Mouse (Mus musculus) embryonic facial prominence, embryonic 12.5 days (tissue): ENCODE data around the gene Tjp1. TPM values are rescaled to one million over a fixed set of nuclear protein-coding genes. Genes with fewer than 3 reads are reported as not detected.
A peak's percentile ranks its signal among the peaks of the same experiment; 100 is the strongest.

Source experiments
- ATAC-seq: fragments of 200-750 bp; cut with Nextera tagmentation; 2 replicates; pipeline ENCODE4 v1.8.0; 2017; ENCODE audit not compliant: insufficient number of reproducible peaks, insufficient read depth, low FRiP score, low TSS enrichment
- H3K27ac ChIP-seq: fragments of 300-500 bp; sonication (generic); 2 replicates; pipeline ENCODE4 v1.5.1; 2016; ENCODE audit warnings: mild to moderate bottlenecking
- H3K27me3 ChIP-seq: fragments of 300-500 bp; sonication (generic); 2 replicates; pipeline ENCODE4 v1.6.1; 2016; ENCODE audit warnings: mild to moderate bottlenecking, moderate library complexity
- H3K36me3 ChIP-seq: fragments of 300-500 bp; sonication (generic); 2 replicates; pipeline ENCODE4 v1.6.1; 2016; ENCODE audit warnings: mild to moderate bottlenecking
- H3K4me1 ChIP-seq: fragments of 300-500 bp; sonication (generic); 2 replicates; pipeline ENCODE4 v1.6.1; 2016
- H3K4me2 ChIP-seq: fragments of 300-500 bp; sonication (generic); replicated peaks from 2 replicates; pipeline ENCODE4 v1.6.1; 2016; ENCODE audit warnings: mild to moderate bottlenecking, moderate library complexity
- H3K4me3 ChIP-seq: fragments of 300-500 bp; sonication (generic); 2 replicates; pipeline ENCODE4 v1.5.1; 2016; ENCODE audit warnings: mild to moderate bottlenecking
- H3K9ac ChIP-seq: fragments of 300-500 bp; sonication (generic); 2 replicates; pipeline ENCODE4 v1.6.1; 2016; ENCODE audit warnings: mild to moderate bottlenecking, moderate library complexity
- H3K9me3 ChIP-seq: fragments of 300-500 bp; sonication (generic); 2 replicates; pipeline ENCODE4 v1.6.1; 2016; ENCODE audit warnings: mild to moderate bottlenecking, moderate library complexity
- WGBS: fragments of 180-500 bp; shearing (Covaris S2); methylation state at CpG from one replicate; pipeline ENCODE4 v1.1.7; 2016; 5-methylcytosine and 5-hydroxymethylcytosine counted together
- polyA plus RNA-seq: library from polyadenylated mRNA; unstranded; fragments of >200 nt; fragmentation: Nextera tagmentation; extraction: Ambion mirVana; gene quantifications from 2 replicates; pipeline ENCODE4 v1.2.1, GENCODE M21; 2016

The Tjp1 gene
- 23.1 and 27.6 TPM in 2 replicates for polyA plus RNA-seq

GRCm38 (mm10) chr7:65527071-65528007 is at the start of gene Tjp1:
TSS of gene Tjp1 (minus strand) at chr7:65527781.
- H3K36me3 ChIP-seq = no peaks in the 10 kb centered on the region
- H3K4me1 ChIP-seq = no peaks in the 10 kb centered on the region
- H3K27ac ChIP-seq = no peak within 1 kb of the TSS
- H3K4me3 ChIP-seq = peak within 1 kb of the TSS; percentile 61
- no peaks in the 10 kb centered on the region for H3K9me3 ChIP-seq
- peak within 1 kb of the TSS; percentile 55 for H3K9ac ChIP-seq
- WGBS = under 1% methylated on average over 110 of the region's 115 CpGs
- peaks cover 43% of the 10 kb centered on the region for H3K27me3 ChIP-seq
- peak within 1 kb of the TSS; percentile 98 for H3K4me2 ChIP-seq
- ATAC-seq = peak; percentile 39; the same call in 1 of the 2 replicates

- Histone ChIP-seq H3K9me3 (no peaks in the 10 kb centered on the region), H3K4me3 (no peak overlapping the region), H3K27ac (no peak overlapping the region), H3K36me3 (no peaks in the 10 kb centered on the region), H3K27me3 (no peaks in the 10 kb centered on the region), H3K4me2 (peak overlapping the region; percentile 25; the same call in 1 of the 2 replicates), H3K4me1 (no peaks in the 10 kb centered on the region), H3K9ac (no peak overlapping the region)
- WGBS = 26% methylated on average over 12 of the region's 12 CpGs
- ATAC-seq = peak; percentile 52; the same call in 1 of the 2 replicates
Observed at GRCm38 (mm10) chr7:65577118-65577517, 49.5 kb upstream of the Tjp1 start.

- ATAC-seq = no peak
- no peak overlapping the region for H3K9ac ChIP-seq
Observed at GRCm38 (mm10) chr7:65572731-65573130, 45.1 kb upstream of the Tjp1 start.

GRCm38 (mm10) chr7:65570691-65571090 is 43.1 kb upstream of the Tjp1 start:
- Histone ChIP-seq H3K36me3 (no peaks in the 10 kb centered on the region), H3K9ac (no peak overlapping the region), H3K4me3 (no peak overlapping the region), H3K4me2 (no peak overlapping the region), H3K27me3 (no peaks in the 10 kb centered on the region), H3K9me3 (no peaks in the 10 kb centered on the region), H3K27ac (no peak overlapping the region), H3K4me1 (no peaks in the 10 kb centered on the region)
- 87% methylated on average over 4 of the region's 4 CpGs for WGBS
- ATAC-seq = no peak

More at GRCm38 (mm10) chr7:65572731-65573130, 45.1 kb upstream of the Tjp1 start:
- 61% methylated on average over 5 of the region's 5 CpGs for WGBS
- Histone ChIP-seq H3K27ac (no peak overlapping the region), H3K4me2 (no peak overlapping the region), H3K4me1 (no peaks in the 10 kb centered on the region), H3K4me3 (no peak overlapping the region), H3K9me3 (no peaks in the 10 kb centered on the region), H3K27me3 (no peaks in the 10 kb centered on the region), H3K36me3 (no peaks in the 10 kb centered on the region)

GRCm38 (mm10) chr7:65555996-65556395 is 28.4 kb upstream of the Tjp1 start:
- H3K4me1 ChIP-seq = no peaks in the 10 kb centered on the region
- 48% methylated on average over 1 of the region's 1 CpGs for WGBS
- ATAC-seq = no peak
- no peak overlapping the region for H3K4me2 ChIP-seq
- H3K9me3 ChIP-seq = no peaks in the 10 kb centered on the region
- no peaks in the 10 kb centered on the region for H3K27me3 ChIP-seq
- no peaks in the 10 kb centered on the region for H3K36me3 ChIP-seq
- no peak overlapping the region for H3K4me3 ChIP-seq
- no peak overlapping the region for H3K9ac ChIP-seq
- H3K27ac ChIP-seq = no peak overlapping the region

- H3K27me3 ChIP-seq = no peaks in the 10 kb centered on the region
- ATAC-seq = no peak
- no peak overlapping the region for H3K27ac ChIP-seq
- H3K4me1 ChIP-seq = no peaks in the 10 kb centered on the region
- no peaks in the 10 kb centered on the region for H3K9me3 ChIP-seq
- H3K4me2 ChIP-seq = no peak overlapping the region
- H3K36me3 ChIP-seq = no peaks in the 10 kb centered on the region
- WGBS = 38% methylated on average over 5 of the region's 5 CpGs
- H3K4me3 ChIP-seq = no peak overlapping the region
- no peak overlapping the region for H3K9ac ChIP-seq
Observed at GRCm38 (mm10) chr7:65545741-65546140, 18.2 kb upstream of the Tjp1 start.

GRCm38 (mm10) chr7:65532689-65533088 is 5.1 kb upstream of the Tjp1 start:
- H3K9ac ChIP-seq = no peak overlapping the region
- no peak for ATAC-seq
- no peak overlapping the region for H3K4me2 ChIP-seq
- no peaks in the 10 kb centered on the region for H3K4me1 ChIP-seq
- 22% methylated on average over 4 of the region's 4 CpGs for WGBS
- H3K27ac ChIP-seq = no peak overlapping the region
- H3K4me3 ChIP-seq = no peak overlapping the region
- peaks cover 13% of the 10 kb centered on the region for H3K27me3 ChIP-seq
- no peaks in the 10 kb centered on the region for H3K36me3 ChIP-seq
- no peaks in the 10 kb centered on the region for H3K9me3 ChIP-seq

GRCm38 (mm10) chr7:65523116-65523515 is 4.5 kb downstream of the Tjp1 start:
- H3K9me3 ChIP-seq = no peaks in the 10 kb centered on the region
- H3K27me3 ChIP-seq = peaks cover 33% of the 10 kb centered on the region

GRCm38 (mm10) chr7:65522490-65522889 is 5.1 kb downstream of the Tjp1 start:
- 64% methylated on average over 12 of the region's 12 CpGs for WGBS
- H3K9ac ChIP-seq = no peak overlapping the region
- H3K4me1 ChIP-seq = no peaks in the 10 kb centered on the region
- no peak overlapping the region for H3K4me3 ChIP-seq
- ATAC-seq = no peak
- H3K4me2 ChIP-seq = no peak overlapping the region
- no peaks in the 10 kb centered on the region for H3K9me3 ChIP-seq
- H3K36me3 ChIP-seq = no peaks in the 10 kb centered on the region
- peaks cover 28% of the 10 kb centered on the region for H3K27me3 ChIP-seq
- no peak overlapping the region for H3K27ac ChIP-seq

More at GRCm38 (mm10) chr7:65523116-65523515, 4.5 kb downstream of the Tjp1 start:
- Histone ChIP-seq H3K4me2 (no peak overlapping the region), H3K4me3 (no peak overlapping the region), H3K4me1 (no peaks in the 10 kb centered on the region), H3K27ac (no peak overlapping the region), H3K36me3 (no peaks in the 10 kb centered on the region), H3K9ac (no peak overlapping the region)
- no peak for ATAC-seq
- WGBS = 86% methylated on average over 4 of the region's 4 CpGs

- no peak overlapping the region for H3K4me3 ChIP-seq
- ATAC-seq = no peak
- H3K27me3 ChIP-seq = peaks cover 12% of the 10 kb centered on the region
- no peaks in the 10 kb centered on the region for H3K9me3 ChIP-seq
- WGBS = 91% methylated on average over 8 of the region's 8 CpGs
- no peaks in the 10 kb centered on the region for H3K36me3 ChIP-seq
- H3K4me1 ChIP-seq = no peaks in the 10 kb centered on the region
- no peak overlapping the region for H3K9ac ChIP-seq
- no peak overlapping the region for H3K4me2 ChIP-seq
- no peak overlapping the region for H3K27ac ChIP-seq
Observed at GRCm38 (mm10) chr7:65520622-65521021, 7.0 kb downstream of the Tjp1 start.

- no peaks in the 10 kb centered on the region for H3K9me3 ChIP-seq
- H3K4me2 ChIP-seq = no peak overlapping the region
- H3K9ac ChIP-seq = no peak overlapping the region
- ATAC-seq = 0 out of 2 replicates have a peak, but pooled peaks have one; percentile 56
- no peaks in the 10 kb centered on the region for H3K4me1 ChIP-seq
- H3K36me3 ChIP-seq = no peaks in the 10 kb centered on the region
- H3K4me3 ChIP-seq = no peak overlapping the region
- WGBS = 44% methylated on average over 12 of the region's 12 CpGs
- no peak overlapping the region for H3K27ac ChIP-seq
- H3K27me3 ChIP-seq = peaks cover 7% of the 10 kb centered on the region; the same call in 1 of the 2 replicates
Observed at GRCm38 (mm10) chr7:65519788-65520563, 7.6 kb downstream of the Tjp1 start.
